Mouse (Mus musculus) heart, embryonic 11.5 days (tissue): ENCODE data around the gene Myl12a. TPM values are rescaled to one million over a fixed set of nuclear protein-coding genes. Genes with fewer than 3 reads are reported as not detected.
A peak's percentile ranks its signal among the peaks of the same experiment; 100 is the strongest.

ENCODE experiments used
- ATAC-seq: fragments of 200-750 bp; cut with Nextera tagmentation; replicated peaks from 2 replicates; pipeline ENCODE4 v1.8.0; 2017; ENCODE audit warnings: moderate library complexity; ENCODE audit not compliant: insufficient number of reproducible peaks, low FRiP score, low TSS enrichment
- H3K27ac ChIP-seq: fragments of 300-500 bp; sonication (generic); 2 replicates; pipeline ENCODE4 v1.5.1; 2014; ENCODE audit warnings: mild to moderate bottlenecking, low read depth, low read length
- H3K27me3 ChIP-seq: fragments of 300-500 bp; sonication (generic); 2 replicates; pipeline ENCODE4 v1.6.1; 2014; ENCODE audit warnings: mild to moderate bottlenecking, low read length, mixed read lengths; ENCODE audit not compliant: control insufficient read depth, insufficient read depth
- H3K36me3 ChIP-seq: fragments of 300-500 bp; sonication (generic); 2 replicates; pipeline ENCODE4 v1.6.1; 2014; ENCODE audit warnings: mild to moderate bottlenecking, low read length, moderate library complexity, mixed read lengths; ENCODE audit not compliant: control insufficient read depth, insufficient read depth
- H3K4me1 ChIP-seq: fragments of 300-500 bp; sonication (generic); 2 replicates; pipeline ENCODE4 v1.6.1; 2014; ENCODE audit warnings: low read length; ENCODE audit not compliant: control insufficient read depth, insufficient read depth
- H3K4me2 ChIP-seq: fragments of 300-500 bp; sonication (generic); 2 replicates; pipeline ENCODE4 v1.6.1; 2014; ENCODE audit warnings: mild to moderate bottlenecking, moderate library complexity
- H3K4me3 ChIP-seq: fragments of 300-500 bp; sonication (generic); 2 replicates; pipeline ENCODE4 v1.5.1; 2014; ENCODE audit warnings: low read depth, low read length
- H3K9ac ChIP-seq: fragments of 300-500 bp; sonication (generic); 2 replicates; pipeline ENCODE4 v1.6.1; 2014; ENCODE audit warnings: mild to moderate bottlenecking, low read depth, low read length, moderate library complexity
- H3K9me3 ChIP-seq: fragments of 300-500 bp; sonication (generic); replicated peaks from 2 replicates; pipeline ENCODE4 v1.6.1; 2016; ENCODE audit warnings: low read length; ENCODE audit not compliant: control insufficient read depth
- WGBS: fragments of 180-500 bp; shearing (Covaris S2); extraction: QIAGEN DNeasy Blood & Tissue Kit; methylation state at CpG from one replicate; pipeline ENCODE4 v1.1.7; 2014; ENCODE audit not compliant: insufficient replicate concordance; 5-methylcytosine and 5-hydroxymethylcytosine counted together
- polyA plus RNA-seq: library from polyadenylated mRNA; unstranded; fragments of >200 nt; fragmentation: Nextera tagmentation; extraction: Ambion mirVana; gene quantifications from 2 replicates; pipeline ENCODE4 v1.2.1, GENCODE M21; 2014

The Myl12a gene
- polyA plus RNA-seq, 1 experiment from 2014 or later: 878 TPM

GRCm38 (mm10) chr17:70990403-70991303 lies 12.0 kb downstream of the Myl12a start:
- Histone ChIP-seq H3K4me2 (peak overlapping the region; percentile 89), H3K36me3 (peaks cover 14% of the 10 kb centered on the region), H3K9me3 (no peaks in the 10 kb centered on the region), H3K27me3 (no peaks in the 10 kb centered on the region), H3K9ac (peak overlapping the region; percentile 80), H3K27ac (peak overlapping the region; percentile 96), H3K4me1 (peaks cover 45% of the 10 kb centered on the region), H3K4me3 (peak overlapping the region; percentile 92)
- peak; percentile 82 for ATAC-seq
- WGBS: under 1% methylated on average over 70 of the region's 70 CpGs

- Histone ChIP-seq H3K4me3 (peak overlapping the region; percentile 92), H3K4me2 (peak overlapping the region; percentile 89), H3K9ac (peak overlapping the region; percentile 80), H3K36me3 (peaks cover 11% of the 10 kb centered on the region), H3K27me3 (no peaks in the 10 kb centered on the region), H3K9me3 (no peaks in the 10 kb centered on the region), H3K27ac (peak overlapping the region; percentile 96), H3K4me1 (peaks cover 45% of the 10 kb centered on the region)
- peak; percentile 27 for ATAC-seq
- 1% methylated on average over 24 of the region's 24 CpGs for WGBS
These were observed 12.7 kb downstream of the Myl12a start for GRCm38 (mm10) chr17:70989991-70990390.

GRCm38 (mm10) chr17:70989430-70989829 lies 13.2 kb downstream of the Myl12a start:
- H3K9me3 ChIP-seq: no peaks in the 10 kb centered on the region
- H3K4me1 ChIP-seq: peaks cover 39% of the 10 kb centered on the region
- ATAC-seq: no peak
- no peaks in the 10 kb centered on the region for H3K27me3 ChIP-seq
- peak overlapping the region; percentile 80 for H3K9ac ChIP-seq
- 61% methylated on average over 8 of the region's 8 CpGs for WGBS
- peaks cover 11% of the 10 kb centered on the region for H3K36me3 ChIP-seq
- no peak overlapping the region for H3K27ac ChIP-seq
- peak overlapping the region; percentile 92 for H3K4me3 ChIP-seq
- H3K4me2 ChIP-seq: peak overlapping the region; percentile 89

GRCm38 (mm10) chr17:70988337-70988767 lies 14.3 kb downstream of the Myl12a start:
- Histone ChIP-seq H3K9ac (no peak overlapping the region), H3K36me3 (peaks cover 11% of the 10 kb centered on the region), H3K27ac (no peak overlapping the region), H3K4me2 (no peak overlapping the region), H3K27me3 (no peaks in the 10 kb centered on the region), H3K4me1 (peaks cover 29% of the 10 kb centered on the region), H3K4me3 (no peak overlapping the region), H3K9me3 (no peaks in the 10 kb centered on the region)
- no peak for ATAC-seq
- WGBS: 93% methylated on average over 12 of the region's 12 CpGs

- 88% methylated on average over 15 of the region's 15 CpGs for WGBS
- H3K9me3 ChIP-seq: no peaks in the 10 kb centered on the region
- H3K27ac ChIP-seq: no peak overlapping the region
- peaks cover 7% of the 10 kb centered on the region for H3K27me3 ChIP-seq
- no peak overlapping the region for H3K4me2 ChIP-seq
- no peak overlapping the region for H3K4me3 ChIP-seq
- no peak for ATAC-seq
- H3K36me3 ChIP-seq: peaks cover 4% of the 10 kb centered on the region
- peaks cover 19% of the 10 kb centered on the region for H3K4me1 ChIP-seq
- no peak overlapping the region for H3K9ac ChIP-seq
These were observed 15.6 kb downstream of the Myl12a start for GRCm38 (mm10) chr17:70986831-70987660.

- H3K27me3 ChIP-seq: peaks cover 14% of the 10 kb centered on the region
- no peak overlapping the region for H3K4me2 ChIP-seq
- H3K4me1 ChIP-seq: peaks cover 13% of the 10 kb centered on the region
- 87% methylated on average over 6 of the region's 6 CpGs for WGBS
- H3K36me3 ChIP-seq: peaks cover 6% of the 10 kb centered on the region; the same call in 1 of the 2 replicates
- no peaks in the 10 kb centered on the region for H3K9me3 ChIP-seq
- H3K4me3 ChIP-seq: no peak overlapping the region
- H3K27ac ChIP-seq: no peak overlapping the region
- H3K9ac ChIP-seq: no peak overlapping the region
- no peak for ATAC-seq
These were observed 16.3 kb downstream of the Myl12a start for GRCm38 (mm10) chr17:70986355-70986740.

GRCm38 (mm10) chr17:70985501-70986354 lies 16.9 kb downstream of the Myl12a start:
- no peak overlapping the region for H3K27ac ChIP-seq
- H3K36me3 ChIP-seq: peaks cover 6% of the 10 kb centered on the region; the same call in 1 of the 2 replicates
- H3K4me2 ChIP-seq: no peak overlapping the region
- peaks cover 7% of the 10 kb centered on the region for H3K4me1 ChIP-seq
- no peak overlapping the region for H3K4me3 ChIP-seq
- no peak for ATAC-seq
- H3K9ac ChIP-seq: no peak overlapping the region
- H3K9me3 ChIP-seq: no peaks in the 10 kb centered on the region
- H3K27me3 ChIP-seq: peaks cover 19% of the 10 kb centered on the region
- 84% methylated on average over 15 of the region's 15 CpGs for WGBS
